Mouse (Mus musculus): Measurements from ENCODE around the gene Scn5a. TPM values are rescaled to one million over a fixed set of nuclear protein-coding genes. Genes with fewer than 3 reads are reported as not detected.

Scn5a gene
- total RNA-seq, 1 experiment = 0.76 TPM

DNA sequence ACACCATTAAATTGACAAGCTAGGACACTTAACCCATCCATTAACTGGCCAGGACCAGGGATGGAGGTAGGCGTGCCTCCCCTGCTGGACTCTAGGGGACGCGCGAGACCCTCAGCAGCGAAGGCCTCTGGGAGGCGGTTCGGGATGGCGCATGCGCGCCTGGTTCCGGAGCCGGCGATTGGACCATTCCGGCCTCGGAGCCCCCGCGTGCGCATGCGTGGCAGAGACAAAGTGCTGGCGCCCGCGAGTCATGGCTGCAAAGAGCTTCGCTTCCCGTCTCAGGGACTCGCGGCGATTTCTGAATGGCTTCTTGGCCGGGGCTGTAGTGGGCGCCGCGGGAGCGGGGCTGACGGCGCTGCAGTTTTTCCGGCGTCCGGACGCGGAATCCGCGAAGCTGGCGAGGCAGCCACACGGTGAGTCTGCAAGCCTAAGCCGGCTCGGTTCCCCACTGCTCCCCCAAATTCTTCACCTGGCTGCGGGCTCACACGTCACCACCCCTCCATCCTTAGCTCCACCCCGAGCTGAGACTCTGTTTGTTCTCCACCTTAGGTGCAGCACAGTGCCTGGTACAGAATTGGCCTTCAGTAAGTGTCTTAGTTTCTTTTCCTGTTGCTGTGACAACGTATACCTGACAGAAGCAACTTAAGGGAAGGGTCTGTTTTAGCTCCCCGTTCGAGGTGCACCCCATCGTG lies 133.9 kb downstream of the Scn5a start, which contains the start of gene Exog:
Gene Exog (plus strand): TSS at position 206 of the 692 bp plus-strand sequence.
- TF ChIP-seq HCFC1 (IDR thresholded peaks at IDR 0.05; ENCODE audit: borderline replicate concordance, insufficient read depth, low read length) (0 out of 2 replicates have a peak, but pooled peaks have one; percentile 46), MAFK (IDR thresholded peaks at IDR 0.05; ENCODE audit: insufficient read depth, low read depth, low read length) (no peak)
- no peaks in the 10 kb centered on the region for H3K4me1 ChIP-seq (ENCODE audit: control insufficient read depth in 2 of 2, insufficient read depth in 2 of 2, low read length in 2 of 2, poor library complexity in 1 of 2)
- H3K36me3 ChIP-seq (ENCODE audit: control insufficient read depth, insufficient read depth, low read length, poor library complexity, severe bottlenecking) = peaks cover 21% of the 10 kb centered on the region
- no peaks in the 10 kb centered on the region for H3K9me3 ChIP-seq (ENCODE audit: control insufficient read depth, insufficient read depth, low read depth, low read length)
- in situ Hi-C loops (cut with MboI; ENCODE audit: low sequenced_read_pairs in 2 of 2, unreplicated experiment in 2 of 2) = no loop called here
- H3K27ac ChIP-seq (ENCODE audit: insufficient read depth, low read depth, low read length, poor library complexity, severe bottlenecking) = peak within 1 kb of the TSS; percentile 46; the same call in 1 of the 2 replicates
- DNase-seq (ENCODE audit: low read depth, low spot score) = peak; percentile 91
- peak within 1 kb of the TSS; percentile 95 for H3K9ac ChIP-seq (ENCODE audit: insufficient read depth, low read depth, low read length, poor library complexity, severe bottlenecking)
- peak within 1 kb of the TSS; percentile 89 to 94 for H3K4me3 ChIP-seq (ENCODE audit: insufficient read depth in 1 of 2, low read depth in 1 of 2, low read length in 2 of 2, poor library complexity in 1 of 2, severe bottlenecking in 1 of 2)

DNA sequence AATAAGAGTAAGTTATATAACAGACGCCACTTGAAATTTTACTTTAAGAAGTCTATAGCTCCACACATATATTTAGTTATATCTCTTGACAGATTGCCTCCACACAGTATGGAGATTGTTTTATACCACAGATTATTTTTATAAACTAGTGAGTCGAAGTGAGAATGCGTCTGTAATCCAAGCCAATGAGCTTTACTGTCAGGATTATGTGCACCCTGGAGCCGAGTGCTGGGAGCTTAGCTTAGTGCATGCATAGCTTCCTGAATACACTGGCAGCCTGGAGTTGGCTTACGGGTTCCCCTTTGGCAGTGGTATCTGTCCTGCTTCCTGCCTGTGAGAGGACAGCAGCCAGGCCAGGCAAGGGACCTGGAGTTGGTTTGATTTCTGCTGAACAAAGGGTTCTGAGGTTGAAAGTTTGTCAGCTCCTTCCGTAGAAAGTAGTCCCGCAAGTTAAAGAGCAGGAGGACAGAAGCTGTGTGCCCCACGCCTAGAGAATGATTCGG lies 140.3 kb downstream of the Scn5a start:
- H3K27ac ChIP-seq (ENCODE audit: insufficient read depth, low read depth, low read length, poor library complexity, severe bottlenecking) = no peak overlapping the region
- TF ChIP-seq MAFK (IDR thresholded peaks at IDR 0.05; ENCODE audit: insufficient read depth, low read depth, low read length) (no peak), HCFC1 (IDR thresholded peaks at IDR 0.05; ENCODE audit: borderline replicate concordance, insufficient read depth, low read length) (no peak), ZNF384 (IDR thresholded peaks at IDR 0.05; ENCODE audit: low read depth, low read length) (no peak), ZC3H11A (IDR thresholded peaks at IDR 0.05; ENCODE audit: borderline replicate concordance, low read depth, low read length) (no peak), CHD2 (IDR thresholded peaks at IDR 0.05; ENCODE audit: low read depth, low read length) (no peak)
- H3K9ac ChIP-seq (ENCODE audit: insufficient read depth, low read depth, low read length, poor library complexity, severe bottlenecking) = no peak overlapping the region
- in situ Hi-C loops (cut with MboI; ENCODE audit: low sequenced_read_pairs in 2 of 2, unreplicated experiment in 2 of 2) = no loop called here
- H3K9me3 ChIP-seq (ENCODE audit: control insufficient read depth, insufficient read depth, low read depth, low read length) = no peaks in the 10 kb centered on the region
- peaks cover 0 to 4% of the 10 kb centered on the region in 2 experiments; a peak in 1 of 4 replicates for H3K4me1 ChIP-seq (ENCODE audit: control insufficient read depth in 2 of 2, insufficient read depth in 2 of 2, low read length in 2 of 2, poor library complexity in 1 of 2)
- no peak for DNase-seq (ENCODE audit: low read depth, low spot score)
- H3K36me3 ChIP-seq (ENCODE audit: control insufficient read depth, insufficient read depth, low read length, poor library complexity, severe bottlenecking) = peaks cover 23% of the 10 kb centered on the region; the same call in 1 of the 2 replicates
- no peak overlapping the region for H3K4me3 ChIP-seq (ENCODE audit: insufficient read depth in 1 of 2, low read depth in 1 of 2, low read length in 2 of 2, poor library complexity in 1 of 2, severe bottlenecking in 1 of 2)

DNA sequence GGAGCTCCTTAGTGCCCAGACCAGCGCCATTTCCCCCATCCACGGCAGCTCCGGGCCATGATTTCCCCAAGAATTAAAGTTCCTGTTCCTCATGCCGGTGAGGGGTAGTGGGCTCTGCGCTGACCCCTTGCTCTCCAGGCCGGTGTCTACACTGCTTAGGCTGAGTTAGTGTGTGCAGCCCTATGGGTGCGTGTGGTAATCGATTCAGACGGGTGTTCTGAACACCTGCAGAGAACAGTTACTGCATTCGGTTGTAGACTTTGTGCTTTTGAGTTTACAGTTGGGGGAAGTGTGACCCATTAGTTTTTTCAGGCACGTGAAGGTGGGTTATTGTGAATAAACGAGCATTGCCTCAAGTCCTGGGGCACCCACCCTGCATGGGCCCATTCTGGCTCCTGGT lies 140.8 kb downstream of the Scn5a start:
- no peak for DNase-seq (ENCODE audit: low read depth, low spot score)
- in situ Hi-C loops (cut with MboI; ENCODE audit: low sequenced_read_pairs in 2 of 2, unreplicated experiment in 2 of 2) = no loop called here
- Histone ChIP-seq H3K9me3 (ENCODE audit: control insufficient read depth, insufficient read depth, low read depth, low read length) (no peaks in the 10 kb centered on the region), H3K4me3 (ENCODE audit: insufficient read depth in 1 of 2, low read depth in 1 of 2, low read length in 2 of 2, poor library complexity in 1 of 2, severe bottlenecking in 1 of 2) (no peak overlapping the region), H3K36me3 (ENCODE audit: control insufficient read depth, insufficient read depth, low read length, poor library complexity, severe bottlenecking) (peaks cover 26% of the 10 kb centered on the region; the same call in 1 of the 2 replicates), H3K4me1 (ENCODE audit: control insufficient read depth in 2 of 2, insufficient read depth in 2 of 2, low read length in 2 of 2, poor library complexity in 1 of 2) (peaks cover 0 to 6% of the 10 kb centered on the region in 2 experiments; a peak in 1 of 4 replicates), H3K9ac (ENCODE audit: insufficient read depth, low read depth, low read length, poor library complexity, severe bottlenecking) (no peak overlapping the region), H3K27ac (ENCODE audit: insufficient read depth, low read depth, low read length, poor library complexity, severe bottlenecking) (no peak overlapping the region)
- TF ChIP-seq MAFK (IDR thresholded peaks at IDR 0.05; ENCODE audit: insufficient read depth, low read depth, low read length) (no peak), HCFC1 (IDR thresholded peaks at IDR 0.05; ENCODE audit: borderline replicate concordance, insufficient read depth, low read length) (no peak), ZC3H11A (IDR thresholded peaks at IDR 0.05; ENCODE audit: borderline replicate concordance, low read depth, low read length) (no peak), ZNF384 (IDR thresholded peaks at IDR 0.05; ENCODE audit: low read depth, low read length) (no peak), CHD2 (IDR thresholded peaks at IDR 0.05; ENCODE audit: low read depth, low read length) (no peak)

DNA sequence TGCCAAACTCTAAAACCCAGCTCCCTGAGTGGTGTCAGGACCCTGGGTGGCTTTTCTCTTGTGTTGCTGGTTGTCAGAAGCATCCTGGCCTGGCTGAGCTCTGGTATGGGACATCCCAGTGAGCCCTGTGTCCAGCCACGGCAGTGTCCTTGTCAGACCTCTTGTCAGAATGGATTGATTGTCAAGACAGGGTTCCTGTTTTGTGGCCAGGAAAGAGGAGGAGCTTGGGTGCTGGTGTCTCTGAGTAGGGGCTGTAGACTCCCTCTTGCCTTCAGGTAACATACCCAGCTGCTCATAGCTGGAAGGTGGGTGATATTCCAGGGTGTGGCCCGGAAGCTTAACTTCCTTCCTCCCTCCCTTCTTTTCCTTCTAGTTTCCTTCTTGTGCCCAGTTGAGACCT lies 143.0 kb downstream of the Scn5a start:
- H3K36me3 ChIP-seq (ENCODE audit: control insufficient read depth, insufficient read depth, low read length, poor library complexity, severe bottlenecking) = peaks cover 41% of the 10 kb centered on the region
- no peak overlapping the region for H3K9ac ChIP-seq (ENCODE audit: insufficient read depth, low read depth, low read length, poor library complexity, severe bottlenecking)
- H3K27ac ChIP-seq (ENCODE audit: insufficient read depth, low read depth, low read length, poor library complexity, severe bottlenecking) = no peak overlapping the region
- no peak overlapping the region for H3K4me3 ChIP-seq (ENCODE audit: insufficient read depth in 1 of 2, low read depth in 1 of 2, low read length in 2 of 2, poor library complexity in 1 of 2, severe bottlenecking in 1 of 2)
- H3K9me3 ChIP-seq (ENCODE audit: control insufficient read depth, insufficient read depth, low read depth, low read length) = no peaks in the 10 kb centered on the region
- no peak for DNase-seq (ENCODE audit: low read depth, low spot score)
- peaks cover 0 to 7% of the 10 kb centered on the region in 2 experiments; a peak in 1 of 4 replicates for H3K4me1 ChIP-seq (ENCODE audit: control insufficient read depth in 2 of 2, insufficient read depth in 2 of 2, low read length in 2 of 2, poor library complexity in 1 of 2)
- TF ChIP-seq MAFK (IDR thresholded peaks at IDR 0.05; ENCODE audit: insufficient read depth, low read depth, low read length) = no peak
- no peak for TF ChIP-seq ZNF384 (IDR thresholded peaks at IDR 0.05; ENCODE audit: low read depth, low read length)
- no peak for TF ChIP-seq ZC3H11A (IDR thresholded peaks at IDR 0.05; ENCODE audit: borderline replicate concordance, low read depth, low read length)
- no peak for TF ChIP-seq HCFC1 (IDR thresholded peaks at IDR 0.05; ENCODE audit: borderline replicate concordance, insufficient read depth, low read length)
- no peak for TF ChIP-seq CHD2 (IDR thresholded peaks at IDR 0.05; ENCODE audit: low read depth, low read length)
- in situ Hi-C loops (cut with MboI; ENCODE audit: low sequenced_read_pairs in 2 of 2, unreplicated experiment in 2 of 2) = no loop called here

Other genes with a start within 250 kb of the Scn5a start
- 54.9 and 58.2 TPM in 2 replicates for gene Acaa1a, start 239.3 kb downstream of the Scn5a start, total RNA-seq (2012; rRNA removed)
- 4.2 and 5.4 TPM in 2 replicates for gene Myd88, start 237.6 kb downstream of the Scn5a start, total RNA-seq (2012; rRNA removed)
- gene Xylb, start 221.6 kb downstream of the Scn5a start, total RNA-seq (2012; rRNA removed) = 3.7 and 6.7 TPM in 2 replicates
- gene Slc22a14, start 213.5 kb downstream of the Scn5a start, total RNA-seq (2012; rRNA removed) = 0.45 and 1.1 TPM in 2 replicates
- gene Acvr2b, start 176.9 kb downstream of the Scn5a start, total RNA-seq (2012; rRNA removed) = 29.8 and 57.1 TPM in 2 replicates
- gene Exog, start 134.1 kb downstream of the Scn5a start, total RNA-seq (2012; rRNA removed) = 9.3 and 11.9 TPM in 2 replicates
- gene Scn10a, start 140.3 kb upstream of the Scn5a start, total RNA-seq (2012; rRNA removed) = 0.04 and 0.05 TPM in 2 replicates
- 0.11 and 0.18 TPM in 2 replicates for gene Scn11a, start 246.4 kb upstream of the Scn5a start, total RNA-seq (2012; rRNA removed)